8 mouse cellular contexts compared by ENCODE assay signal in the genomic region with DNA sequence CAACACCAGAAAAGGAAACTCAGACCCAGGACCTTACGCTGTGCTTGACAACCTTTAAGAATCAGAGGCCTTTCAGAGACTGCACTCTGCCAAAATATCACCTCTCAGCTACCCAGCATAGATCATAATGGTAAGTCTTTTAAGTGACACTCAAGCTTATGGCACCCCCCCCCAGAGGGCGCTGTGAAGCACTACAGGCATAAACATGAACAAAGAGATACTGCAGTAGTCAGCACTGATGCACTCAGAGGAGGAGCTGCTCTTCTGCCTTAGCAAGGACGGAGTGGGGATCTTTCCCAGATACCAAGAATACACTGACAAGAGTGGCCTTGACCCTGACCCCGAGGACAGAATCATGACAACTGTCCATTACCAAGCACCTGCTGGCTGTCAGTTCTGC. TPM values are rescaled to one million over a fixed set of nuclear protein-coding genes. Genes with fewer than 3 reads are reported as not detected.
DNase-seq lines count a peak whose midpoint lies in the region; ATAC-seq and TF ChIP-seq lines count a peak whose summit lies in the region.
"Had no signal": no experiment of that assay in that cellular context is flagged by ENCODE, and none has a peak within 500 bp of the region (broad histone marks: within the 10 kb centered on the region; RNA-seq: fewer than 3 reads in every experiment).

No protein-coding gene starts in this region.

- H3K4me3 ChIP-seq in G1E (ENCODE audit: low read depth, low read length): no peak overlapping the region
- H3K4me3 ChIP-seq: limb, embryonic 12.5 days had no signal

- peak; percentile 30; the same call in 1 of the 2 replicates for TF ChIP-seq CTCF in G1E (IDR thresholded peaks at IDR 0.05; ENCODE audit: low read depth, low read length)

- DNase-seq in layer of hippocampus, adult 11-12 months (ENCODE audit: low spot score): peak; percentile 40
- DNase-seq in layer of hippocampus, postnatal 14 days (ENCODE audit: low spot score in 2 of 2): no peak
- DNase-seq in G1E (ENCODE audit: low spot score): peak; percentile 11
- DNase-seq in adrenal gland, postnatal 36 days: peak; percentile 68 to 82
- peak; percentile 60 for DNase-seq in induced T-regulatory cell, adult 2 months (ENCODE audit: low read depth)
- peak; percentile 43 to 52 for DNase-seq in lung, postnatal 4 days
- no peak for DNase-seq in yolk sac, embryonic 10.5 days (ENCODE audit: low spot score)

- H3K4me1 ChIP-seq in G1E (ENCODE audit: insufficient read depth, low read depth, low read length): peaks cover 15% of the 10 kb centered on the region

- H3K27me3 ChIP-seq in G1E (ENCODE audit: insufficient read depth, low read length): no peaks in the 10 kb centered on the region
- H3K27me3 ChIP-seq: limb, embryonic 12.5 days had no signal

- H3K9me3 ChIP-seq in G1E (replicated peaks): no peaks in the 10 kb centered on the region
- H3K9me3 ChIP-seq: limb, embryonic 12.5 days had no signal

- no peak; the same call in 1 of the 2 replicates for ATAC-seq in G1E (ENCODE audit: extremely low read depth, insufficient number of reproducible peaks, low FRiP score, poor library complexity, severe bottlenecking)

- peaks cover 56% of the 10 kb centered on the region for H3K36me3 ChIP-seq in G1E (replicated peaks)
- H3K36me3 ChIP-seq: limb, embryonic 12.5 days had no signal

RNA-seq across cellular contexts. Expression of gene Ppp2r5e, which starts 23.8 kb away (rescaled TPM):
- total RNA-seq in layer of hippocampus, postnatal 14 days (2021): 10 to 100 TPM; 79.3 to 81.5 TPM
- 69.2 and 111 TPM in 2 replicates for total RNA-seq in G1E (2014; fragmentation: Nextera tagmentation)
- total RNA-seq in G1E (2017): 19.3 and 20.4 TPM in 2 replicates
- 74.6 and 107 TPM in 2 replicates for polyA plus RNA-seq in G1E (2012)
- 10 to 100 TPM; 50.2 to 50.8 TPM for total RNA-seq in adrenal gland, postnatal 36 days (2021)

Comparison
In these comparisons a context has a peak if more than half of its experiments do, and no peak if none do; other contexts are left out.
1. DNase-seq: peak in layer of hippocampus, adult 11-12 months (single experiment), G1E (single experiment), adrenal gland, postnatal 36 days (2 of 2), induced T-regulatory cell, adult 2 months (single experiment) and lung, postnatal 4 days (2 of 2); none in layer of hippocampus, postnatal 14 days (0 of 2) and yolk sac, embryonic 10.5 days (single experiment).